Mouse (Mus musculus) cerebellum, postnatal 14 days (tissue): ENCODE data around the gene Twnk.
A peak's percentile ranks its signal among the peaks of the same experiment; 100 is the strongest.

Source experiments
- DNase-seq, 2 experiments: peaks; one replicate each; pipeline ENCODE4 v3.0.0; 2021; ENCODE audit warnings: mixed read lengths in 2 of 2

Twnk gene

DNA sequence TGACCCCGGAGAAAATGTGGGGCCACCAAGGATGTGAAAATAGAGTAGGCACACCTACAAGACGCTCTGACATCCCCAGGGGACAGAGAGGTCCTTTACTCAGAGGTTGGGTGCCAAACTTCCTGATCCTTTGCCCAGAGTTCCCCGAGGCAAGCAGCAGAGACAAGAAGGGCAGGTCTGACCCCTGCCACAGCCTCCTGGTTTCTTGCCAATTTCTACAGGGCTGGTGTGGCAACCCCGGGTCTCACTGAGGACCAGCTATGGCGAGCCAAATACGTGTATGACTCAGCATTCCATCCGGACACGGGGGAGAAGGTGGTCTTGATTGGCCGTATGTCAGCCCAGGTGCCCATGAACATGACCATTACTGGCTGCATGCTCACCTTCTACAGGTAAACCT is 44.1 kb downstream of the Twnk start:
- no peak for DNase-seq

DNA sequence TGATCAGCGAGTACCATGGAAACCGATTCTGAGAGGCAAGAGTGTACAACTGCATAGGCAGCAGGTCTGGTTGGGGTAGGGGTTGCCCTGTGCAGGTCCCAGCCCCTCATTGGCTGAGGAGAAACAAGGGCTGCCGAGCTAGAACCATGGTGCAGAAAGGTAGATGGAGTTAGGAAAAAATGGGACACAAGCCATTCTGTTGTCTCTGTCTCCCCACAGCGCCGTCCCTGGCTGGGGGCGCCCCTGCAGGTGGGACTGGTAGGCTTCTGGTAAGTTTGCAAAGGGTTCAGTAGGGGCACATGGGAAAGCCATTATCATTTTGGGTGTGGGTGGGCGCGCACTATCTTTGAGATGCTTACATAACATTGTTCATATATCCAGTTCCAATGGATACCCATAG is 48.0 kb downstream of the Twnk start:
- no peak for DNase-seq

DNA sequence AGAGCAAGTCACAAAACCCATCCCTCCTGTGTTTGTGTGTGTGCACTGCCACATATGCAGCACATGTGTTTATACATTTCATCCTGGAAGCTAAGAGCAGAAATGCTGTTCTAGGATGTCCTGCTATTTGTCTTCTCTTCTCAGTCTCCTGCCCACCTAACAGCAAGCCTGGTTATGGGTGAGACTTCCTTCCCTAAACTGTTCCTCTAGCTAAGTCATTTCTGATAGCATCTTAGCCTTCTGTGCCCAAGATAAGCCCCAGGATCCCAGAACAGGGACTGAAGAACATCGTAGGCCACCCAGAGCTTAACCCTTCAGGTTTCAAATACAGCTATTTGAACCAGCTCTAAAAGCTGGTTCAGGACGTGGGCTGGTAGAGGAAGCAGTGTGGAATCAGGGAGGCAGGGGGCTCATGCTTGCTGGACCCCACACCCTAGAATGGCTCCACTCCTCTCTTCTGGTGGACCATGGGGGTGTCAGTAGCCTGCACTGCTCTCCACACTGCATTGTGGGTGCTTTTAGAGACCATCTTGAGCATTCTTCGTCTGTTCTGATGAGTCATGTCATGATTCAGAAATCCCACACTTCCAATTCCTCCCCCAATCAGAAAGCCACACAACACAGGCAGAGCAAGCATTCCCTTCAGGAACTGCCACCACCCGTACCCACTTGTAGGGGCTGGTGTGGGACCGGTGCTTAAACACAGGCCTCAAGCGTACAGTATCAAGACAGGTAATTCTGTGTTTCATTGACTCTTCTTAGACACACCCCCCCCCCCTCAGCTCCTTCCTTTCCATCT is 49.6 kb downstream of the Twnk start:
- DNase-seq, result no peak

DNA sequence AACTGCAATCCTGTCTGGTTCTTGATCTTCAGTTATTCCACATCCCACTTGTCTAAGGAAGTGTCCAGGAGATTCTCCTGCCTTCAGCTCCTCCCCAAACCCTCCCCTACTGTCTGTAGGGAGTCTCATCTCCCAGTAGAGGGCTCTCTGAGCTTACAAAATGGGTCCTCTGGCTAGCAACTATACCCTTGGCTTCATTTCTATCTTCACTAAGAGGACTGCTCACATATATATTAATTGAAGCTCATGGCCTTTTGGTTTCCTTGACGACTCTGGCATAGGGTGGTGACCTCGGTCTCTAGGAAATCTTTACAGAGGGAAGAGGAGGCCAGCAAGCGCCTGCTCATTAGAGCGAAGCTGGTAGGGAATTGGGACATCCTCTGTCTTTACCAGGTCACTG is 50.9 kb downstream of the Twnk start:
- DNase-seq, result peak; percentile 41

DNA sequence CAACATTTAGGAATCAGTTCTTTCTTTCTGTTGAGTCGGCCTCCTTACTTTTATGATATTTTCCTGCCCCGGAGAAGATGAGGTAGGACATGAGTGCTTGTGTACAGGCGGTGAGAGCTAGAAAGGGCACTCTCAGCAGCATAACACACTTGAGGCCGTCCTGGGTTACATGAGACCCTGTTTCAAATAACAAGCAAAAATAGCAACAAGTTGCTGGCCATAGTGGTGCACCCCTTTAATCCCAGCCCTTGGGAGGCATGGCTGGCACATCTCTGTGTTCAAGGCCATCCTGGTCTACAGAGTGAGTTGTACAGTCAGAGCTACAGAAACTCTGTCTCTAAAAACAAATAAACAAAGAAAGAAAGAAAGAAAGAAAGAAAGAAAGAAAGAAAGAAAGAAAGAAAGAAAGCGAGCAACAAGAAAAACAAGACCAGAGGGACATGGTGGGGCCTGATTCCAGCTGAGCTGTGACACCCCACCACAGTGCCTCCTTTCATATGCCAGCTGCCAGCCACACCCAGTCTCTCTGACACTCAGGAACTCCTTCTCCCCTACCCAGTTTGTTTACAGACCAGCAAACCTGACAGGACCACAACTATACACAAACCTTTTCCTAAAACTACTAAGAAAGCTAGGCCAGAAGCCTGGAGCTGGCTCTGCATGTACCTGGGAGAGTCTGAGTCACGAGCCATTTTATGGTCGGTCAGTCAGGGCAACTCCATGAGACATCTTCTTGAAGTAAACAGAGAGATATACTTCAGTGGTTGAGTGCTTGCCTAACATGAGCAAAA is 51.6 kb downstream of the Twnk start:
- DNase-seq, result no peak

DNA sequence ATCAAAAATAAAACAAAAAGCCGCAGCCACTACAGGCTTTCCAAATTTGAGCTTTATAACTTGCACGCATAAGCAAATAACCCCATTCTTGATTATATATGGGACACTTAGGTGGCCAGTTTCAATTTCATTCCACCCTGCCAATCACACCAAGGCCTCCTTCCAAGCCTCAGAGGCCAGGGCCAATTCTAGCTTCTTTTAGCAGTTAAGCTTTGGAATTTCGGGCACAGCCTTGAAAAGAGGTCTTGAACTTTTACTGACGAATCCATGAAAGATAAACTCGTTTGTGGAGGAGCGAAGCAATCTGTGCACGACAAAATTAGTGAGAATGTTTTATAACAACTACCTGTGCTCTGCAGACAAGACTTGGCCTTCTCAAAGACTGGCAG is 52.3 kb downstream of the Twnk start:
- DNase-seq, result no peak

DNA sequence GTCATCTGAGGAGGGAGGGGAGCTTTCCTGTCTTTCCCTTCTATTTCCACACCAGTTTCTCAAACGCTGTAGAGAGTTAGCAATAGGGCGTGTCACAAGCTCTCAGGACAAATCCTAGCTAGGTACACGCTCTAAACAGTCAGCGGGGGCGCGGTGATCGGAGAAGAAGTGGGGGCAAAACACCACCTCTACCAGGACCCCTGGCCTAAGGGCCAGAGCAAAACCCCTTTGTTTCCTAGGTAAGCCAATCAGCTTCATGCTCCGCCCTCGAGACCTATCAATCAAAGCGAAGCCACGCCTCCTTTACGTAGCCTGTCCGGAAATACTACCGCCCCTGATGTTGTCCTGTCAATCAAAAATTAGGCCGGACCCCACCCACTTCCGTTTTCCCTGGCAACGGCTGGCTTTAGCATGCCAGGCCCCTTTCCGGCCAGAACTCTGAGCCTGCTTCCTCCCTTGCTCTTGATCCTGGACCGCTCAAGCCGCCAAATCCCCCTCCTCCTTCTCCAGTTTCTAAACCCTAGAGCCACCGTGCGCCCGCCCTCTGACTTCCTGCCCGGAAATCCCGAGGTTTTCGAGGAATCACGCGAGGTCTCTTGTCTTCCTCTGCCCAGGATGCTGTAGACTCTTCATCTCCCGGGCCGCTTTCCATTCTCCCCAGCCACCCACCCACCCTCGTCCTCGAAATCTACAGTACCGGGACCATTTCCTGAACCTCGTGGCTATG is 52.8 kb downstream of the Twnk start:
- peak; percentile 96 for DNase-seq

DNA sequence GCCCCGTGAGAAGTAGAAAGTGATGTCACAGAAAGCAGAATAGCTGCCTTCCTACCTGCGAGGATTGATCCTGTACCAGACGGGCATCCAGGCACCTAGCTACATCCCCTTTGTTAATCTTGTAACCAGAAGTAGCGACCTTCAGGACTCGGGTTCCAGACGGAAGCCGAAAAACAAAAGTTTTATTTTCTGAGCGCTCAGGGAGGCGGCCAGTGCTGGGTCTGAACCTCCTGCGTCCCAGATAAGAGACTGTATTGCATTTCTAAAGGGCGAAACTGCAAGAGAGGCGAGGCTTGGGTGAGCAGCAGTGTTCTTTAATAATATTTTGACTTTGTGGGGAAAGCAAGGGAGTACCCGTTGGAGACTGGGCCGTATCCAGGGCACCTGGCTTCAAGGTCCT is 53.4 kb downstream of the Twnk start:
- no peak for DNase-seq
